Mouse (Mus musculus): Measurements from ENCODE around the gene Tpr. TPM values are rescaled to one million over a fixed set of nuclear protein-coding genes. Genes with fewer than 3 reads are reported as not detected.

Gene Tpr
- polyA plus RNA-seq, 1 experiment from 2014 or later = 151 TPM

GRCm38 (mm10) chr1:150466132-150466531 is 73.5 kb downstream of the Tpr start, which contains the start of gene Prg4:
Gene Prg4, minus strand, starts transcription at chr1:150466165.
- H3K4me2 ChIP-seq = no peak within 1 kb of the TSS
- H3K36me3 ChIP-seq = no peaks in the 10 kb centered on the region
- no peak within 1 kb of the TSS for H3K27ac ChIP-seq
- H3K4me1 ChIP-seq (replicated peaks) = no peaks in the 10 kb centered on the region
- no peaks in the 10 kb centered on the region for H3K27me3 ChIP-seq
- H3K9ac ChIP-seq = no peak within 1 kb of the TSS
- WGBS = 93% methylated on average over 3 of the region's 3 CpGs
- H3K9me3 ChIP-seq = no peaks in the 10 kb centered on the region
- ATAC-seq (ENCODE audit: low FRiP score) = no peak
- H3K4me3 ChIP-seq = no peak within 1 kb of the TSS

GRCm38 (mm10) chr1:150469992-150470391 is 77.4 kb downstream of the Tpr start:
- Histone ChIP-seq H3K4me1 (replicated peaks) (no peaks in the 10 kb centered on the region), H3K36me3 (no peaks in the 10 kb centered on the region), H3K4me2 (no peak overlapping the region), H3K9me3 (peaks cover 5% of the 10 kb centered on the region; the same call in 1 of the 2 replicates), H3K9ac (no peak overlapping the region), H3K27me3 (no peaks in the 10 kb centered on the region), H3K4me3 (no peak overlapping the region), H3K27ac (no peak overlapping the region)
- 92% methylated on average over 3 of the region's 3 CpGs for WGBS
- ATAC-seq (ENCODE audit: low FRiP score) = no peak

DNA sequence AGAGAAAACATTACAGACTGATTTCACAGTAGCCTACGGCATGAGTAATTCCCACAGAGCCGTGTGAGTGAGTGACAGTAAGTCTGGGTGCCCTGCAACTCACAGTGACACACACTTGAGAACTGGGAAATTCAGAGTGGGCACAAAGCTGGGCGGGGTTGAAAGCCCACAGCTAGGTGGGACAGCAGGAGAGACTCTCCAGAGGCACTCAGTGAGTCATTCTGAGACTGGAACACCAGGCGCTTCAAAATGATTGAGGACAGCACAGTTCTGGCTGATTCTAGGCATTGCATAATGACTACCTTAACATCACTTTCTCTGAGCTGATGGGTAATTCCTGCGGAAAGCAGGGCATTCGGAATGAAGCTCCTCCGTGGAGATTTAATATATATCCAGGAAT is 79.9 kb downstream of the Tpr start:
- 82% methylated on average over 7 of the region's 7 CpGs for WGBS
- ATAC-seq (ENCODE audit: low FRiP score) = no peak
- Histone ChIP-seq H3K4me2 (no peak overlapping the region), H3K4me3 (no peak overlapping the region), H3K36me3 (no peaks in the 10 kb centered on the region), H3K4me1 (replicated peaks) (no peaks in the 10 kb centered on the region), H3K9me3 (peaks cover 5% of the 10 kb centered on the region; the same call in 1 of the 2 replicates), H3K9ac (no peak overlapping the region), H3K27ac (no peak overlapping the region), H3K27me3 (no peaks in the 10 kb centered on the region)

DNA sequence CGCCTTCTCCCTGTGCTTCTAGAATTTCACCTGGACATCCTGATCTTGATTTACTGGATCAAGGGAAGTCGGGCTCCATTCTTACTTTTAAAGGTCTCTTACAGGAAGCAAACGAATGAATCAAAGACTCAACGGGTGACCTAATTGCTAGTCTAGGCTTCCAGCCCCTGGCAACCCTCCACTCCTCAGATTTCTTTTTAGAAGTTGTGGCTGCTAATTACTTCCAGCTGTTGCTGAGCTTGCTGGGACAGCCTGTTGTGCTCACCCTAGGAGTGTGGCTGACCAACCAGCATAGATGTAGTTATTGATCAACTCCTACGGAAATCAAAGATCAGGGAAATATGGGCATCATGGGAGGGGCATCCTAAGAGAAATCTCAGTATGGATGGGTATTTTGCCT is 88.0 kb downstream of the Tpr start:
- Histone ChIP-seq H3K4me1 (replicated peaks) (no peaks in the 10 kb centered on the region), H3K9me3 (no peaks in the 10 kb centered on the region), H3K27ac (no peak overlapping the region), H3K4me2 (no peak overlapping the region), H3K27me3 (no peaks in the 10 kb centered on the region), H3K9ac (no peak overlapping the region), H3K4me3 (no peak overlapping the region), H3K36me3 (no peaks in the 10 kb centered on the region)
- ATAC-seq (ENCODE audit: low FRiP score) = no peak
- WGBS = 82% methylated on average over 5 of the region's 5 CpGs

DNA sequence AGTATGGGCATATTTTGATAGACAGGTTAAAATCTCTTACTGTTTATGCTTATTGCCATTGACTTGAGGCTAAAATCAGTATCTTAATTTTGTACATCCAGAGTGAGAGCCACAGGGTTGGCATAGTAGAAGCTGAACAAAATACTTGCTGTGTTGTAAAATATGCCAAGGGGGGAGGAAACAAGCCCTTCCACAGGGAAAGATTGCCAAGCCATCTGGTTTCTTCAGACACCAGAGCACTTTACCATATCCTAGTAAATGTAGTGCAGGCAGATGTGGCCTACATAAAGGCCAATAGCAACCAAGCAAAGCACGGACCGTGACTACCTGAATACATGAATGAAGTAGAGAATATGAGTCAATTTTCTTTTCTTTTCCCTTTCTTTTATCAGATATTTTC is 96.5 kb downstream of the Tpr start:
- 95% methylated on average over 2 of the region's 2 CpGs for WGBS
- H3K9me3 ChIP-seq = no peaks in the 10 kb centered on the region
- no peak overlapping the region for H3K27ac ChIP-seq
- H3K27me3 ChIP-seq = no peaks in the 10 kb centered on the region
- H3K4me1 ChIP-seq (replicated peaks) = no peaks in the 10 kb centered on the region
- H3K4me2 ChIP-seq = no peak overlapping the region
- no peak for ATAC-seq (ENCODE audit: low FRiP score)
- no peak overlapping the region for H3K4me3 ChIP-seq
- H3K9ac ChIP-seq = no peak overlapping the region
- H3K36me3 ChIP-seq = no peaks in the 10 kb centered on the region

- Histone ChIP-seq H3K27me3 (no peaks in the 10 kb centered on the region), H3K36me3 (no peaks in the 10 kb centered on the region), H3K9me3 (no peaks in the 10 kb centered on the region), H3K27ac (no peak overlapping the region), H3K4me1 (replicated peaks) (no peaks in the 10 kb centered on the region), H3K4me2 (no peak overlapping the region), H3K9ac (no peak overlapping the region), H3K4me3 (no peak overlapping the region)
- ATAC-seq (ENCODE audit: low FRiP score) = no peak
- WGBS = 85% methylated on average over 6 of the region's 6 CpGs
Measured at GRCm38 (mm10) chr1:150496626-150497302, 104.1 kb downstream of the Tpr start.

DNA sequence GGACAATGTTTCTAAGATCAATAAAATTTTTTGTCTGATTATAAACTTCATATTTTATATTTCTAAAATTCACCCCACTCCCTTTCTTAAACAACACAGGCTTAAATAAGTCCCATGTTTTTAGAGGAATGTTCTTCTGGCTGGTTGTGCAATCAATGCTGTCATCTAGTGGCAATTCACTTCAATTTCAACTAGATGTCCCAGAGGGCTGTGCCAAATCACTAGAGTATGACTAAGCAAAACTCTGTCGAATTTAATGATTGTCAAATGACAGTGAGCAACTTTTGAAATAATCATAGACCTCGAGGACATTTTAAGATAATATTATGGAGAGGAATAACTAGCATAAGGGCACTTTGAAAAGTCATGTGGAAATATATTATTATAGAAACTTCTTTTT is 105.1 kb downstream of the Tpr start:
- no peak for ATAC-seq (ENCODE audit: low FRiP score)
- no peak overlapping the region for H3K4me2 ChIP-seq
- no peak overlapping the region for H3K9ac ChIP-seq
- no peaks in the 10 kb centered on the region for H3K36me3 ChIP-seq
- no peaks in the 10 kb centered on the region for H3K4me1 ChIP-seq (replicated peaks)
- H3K27ac ChIP-seq = no peak overlapping the region
- H3K27me3 ChIP-seq = no peaks in the 10 kb centered on the region
- H3K4me3 ChIP-seq = no peak overlapping the region
- H3K9me3 ChIP-seq = no peaks in the 10 kb centered on the region
- WGBS = 81% methylated on average over 2 of the region's 2 CpGs

GRCm38 (mm10) chr1:150498177-150498576 is 105.5 kb downstream of the Tpr start:
- H3K36me3 ChIP-seq = no peaks in the 10 kb centered on the region
- 90% methylated on average over 2 of the region's 2 CpGs for WGBS
- H3K4me1 ChIP-seq (replicated peaks) = no peaks in the 10 kb centered on the region
- no peaks in the 10 kb centered on the region for H3K9me3 ChIP-seq
- H3K4me2 ChIP-seq = no peak overlapping the region
- H3K27ac ChIP-seq = no peak overlapping the region
- H3K9ac ChIP-seq = no peak overlapping the region
- H3K4me3 ChIP-seq = no peak overlapping the region
- H3K27me3 ChIP-seq = no peaks in the 10 kb centered on the region
- ATAC-seq (ENCODE audit: low FRiP score) = no peak

Other genes starting within 250 kb of the Tpr start
- not detected in 2 replicates for gene Pdc, start 73.4 kb upstream of the Tpr start, polyA plus RNA-seq (2015; fragmentation: Nextera tagmentation; extraction: Ambion mirVana)
- gene Odr4, start 242 bp downstream of the Tpr start, polyA plus RNA-seq (2015; fragmentation: Nextera tagmentation; extraction: Ambion mirVana) = 41.0 and 44.1 TPM in 2 replicates
- 0.35 and 0.58 TPM in 2 replicates for gene Prg4, start 73.3 kb downstream of the Tpr start, polyA plus RNA-seq (2015; fragmentation: Nextera tagmentation; extraction: Ambion mirVana)